Mouse (Mus musculus) pancreas, adult 10 weeks (tissue): ENCODE data around the gene Tmem54. TPM values are rescaled to one million over a fixed set of nuclear protein-coding genes. Genes with fewer than 3 reads are reported as not detected.

Experiments used
- polyA plus RNA-seq: library from polyadenylated mRNA; stranded (reverse); fragments of 350-450 nt; fragmentation: Illumina TruSeq; extraction: RNeasy Lipid Tissue Mini Kit (QIAGEN cat#74804); gene quantifications from one replicate; pipeline ENCODE4 v1.2.3, GENCODE M21; 2015; ENCODE audit warnings: low read depth, low replicate concordance; ENCODE audit not compliant: insufficient read depth

Tmem54 gene
- polyA plus RNA-seq = not detected

DNA sequence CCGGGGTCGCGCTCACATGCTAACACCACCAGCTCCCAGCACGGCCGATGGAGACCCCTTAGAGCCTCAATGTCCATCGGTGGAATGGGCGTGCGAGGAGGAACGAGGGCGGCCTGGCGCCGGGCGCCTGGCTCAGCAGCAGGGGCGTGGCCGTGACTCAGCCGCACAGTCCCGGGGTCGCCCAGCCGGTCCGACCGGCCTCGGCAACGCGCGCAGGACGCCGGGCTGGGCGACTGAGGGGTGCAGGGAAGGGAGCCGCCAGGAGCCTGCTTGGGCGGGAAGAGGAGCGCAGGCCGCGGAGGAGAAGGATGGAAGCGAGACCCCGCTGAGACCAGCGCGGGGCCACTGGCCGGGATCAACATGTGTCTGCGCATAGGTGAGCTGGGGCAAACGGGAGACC, at the start of gene Tmem54:
Gene Tmem54 (plus strand): TSS at position 193 of the 400 bp plus-strand sequence.

DNA sequence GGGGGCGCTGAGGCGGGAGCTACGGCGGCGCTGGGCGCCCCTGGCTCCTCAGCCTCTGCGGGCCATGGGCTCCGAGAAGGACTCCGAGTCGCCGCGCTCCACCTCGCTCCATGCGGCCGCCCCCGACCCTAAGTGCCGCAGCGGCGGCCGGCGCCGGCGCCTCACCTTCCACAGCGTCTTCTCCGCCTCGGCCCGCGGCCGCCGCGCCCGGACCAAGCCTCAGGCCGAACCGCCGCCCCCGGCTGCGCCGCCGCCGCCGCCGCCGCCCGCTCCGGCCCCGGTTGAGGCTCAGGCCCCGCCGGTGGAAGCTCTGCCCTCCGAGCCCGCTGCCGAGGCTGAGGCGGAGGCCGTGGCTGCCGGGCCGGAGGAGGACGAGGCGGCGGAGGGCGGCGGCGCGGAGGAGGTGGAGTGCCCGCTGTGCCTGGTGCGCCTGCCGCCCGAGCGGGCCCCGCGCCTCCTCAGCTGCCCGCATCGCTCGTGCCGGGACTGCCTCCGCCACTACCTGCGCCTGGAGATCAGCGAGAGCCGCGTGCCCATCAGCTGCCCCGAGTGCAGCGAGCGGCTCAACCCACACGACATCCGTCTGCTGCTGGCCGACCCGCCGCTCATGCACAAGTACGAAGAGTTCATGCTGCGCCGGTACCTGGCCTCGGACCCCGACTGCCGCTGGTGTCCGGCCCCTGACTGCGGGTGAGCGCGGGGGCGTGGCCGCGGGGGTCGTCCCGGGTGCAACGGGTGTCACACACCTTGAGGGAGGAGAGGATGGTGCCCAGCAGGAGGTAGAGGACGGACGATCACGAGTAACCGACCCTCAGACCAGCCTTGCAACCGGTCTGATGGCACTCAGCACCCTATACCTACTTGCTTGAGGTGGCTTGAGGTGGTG, 46.9 kb upstream of the Tmem54 start, which contains the start of gene Rnf19b:
Gene Rnf19b (plus strand): TSS at position 65 of the 886 bp plus-strand sequence.

DNA sequence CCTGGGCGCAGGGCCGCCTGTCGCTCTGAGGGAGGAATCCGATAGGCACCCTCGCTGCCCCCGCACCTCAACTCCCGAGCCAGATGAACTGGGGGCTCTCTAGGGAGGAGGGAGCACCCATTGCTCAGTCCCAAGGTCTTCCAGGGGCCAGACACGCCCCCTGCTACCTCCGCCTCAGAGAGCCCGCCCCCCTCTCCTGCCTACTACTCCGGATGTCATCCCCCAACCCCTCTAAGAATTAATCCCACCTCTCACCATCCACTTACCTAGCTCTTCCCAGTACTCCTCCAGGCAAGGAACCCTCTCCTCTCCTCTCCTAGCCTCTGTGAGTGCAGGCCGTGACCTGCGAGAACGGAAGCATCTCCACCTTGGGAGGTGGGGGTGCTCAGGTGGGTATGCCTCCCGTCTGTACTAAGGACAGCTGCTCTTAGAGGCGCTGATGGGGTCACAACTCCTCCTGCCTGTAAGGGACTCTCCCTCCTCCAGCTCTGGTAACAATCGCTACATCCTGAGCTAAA, 16.3 kb downstream of the Tmem54 start, which contains the start of gene Hpca:
Gene Hpca (minus strand): TSS at position 468 of the 518 bp plus-strand sequence.

DNA sequence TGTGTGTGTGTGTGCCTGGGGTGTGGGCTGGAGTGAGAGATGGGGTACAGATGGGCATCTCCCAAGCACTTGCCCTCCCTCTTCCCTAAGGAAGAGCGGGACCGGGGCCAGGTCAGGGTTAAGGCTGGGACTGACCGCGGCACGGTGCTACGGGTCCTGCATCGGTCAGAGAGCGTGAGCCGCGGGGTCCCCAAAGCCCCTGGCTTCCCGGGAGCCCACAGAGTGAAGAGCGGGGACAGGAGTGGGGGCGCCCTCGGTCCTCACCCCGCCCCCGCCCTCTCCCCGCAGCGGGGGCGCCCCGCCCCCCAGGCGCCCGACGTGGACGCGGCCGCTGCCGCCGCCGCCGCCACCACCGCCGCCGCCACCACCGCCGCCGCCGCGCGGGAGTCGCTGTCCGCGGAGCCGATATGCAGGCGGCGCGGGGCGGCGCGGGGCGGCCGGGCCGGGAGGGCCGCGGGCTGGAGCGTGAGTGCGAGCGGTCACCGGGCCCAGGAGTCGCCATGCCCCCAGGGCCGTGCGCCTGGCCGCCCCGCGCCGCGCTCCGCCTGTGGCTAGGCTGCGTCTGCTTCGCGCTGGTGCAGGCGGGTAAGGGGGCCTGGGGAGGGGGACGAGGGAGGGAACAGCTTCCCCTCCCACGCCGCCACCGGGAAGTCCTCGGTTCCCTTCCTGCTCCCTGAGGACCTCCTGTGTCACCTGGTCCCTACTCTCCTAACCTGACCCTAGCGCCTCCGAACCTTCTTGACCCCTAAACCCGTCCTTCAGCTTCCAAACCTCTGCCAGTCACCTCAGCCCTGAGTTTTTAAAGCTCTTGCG, 31.4 kb downstream of the Tmem54 start, which contains the start of gene Fndc5:
Gene Fndc5 (plus strand): TSS at position 421 of the 813 bp plus-strand sequence.

Other genes starting within 250 kb of the Tmem54 start
- 0.90 TPM for gene Trim62, start 222.0 kb upstream of the Tmem54 start, polyA plus RNA-seq
- 1.6 TPM for gene Azin2, start 143.1 kb upstream of the Tmem54 start, polyA plus RNA-seq
- gene Ak2, start 113.6 kb upstream of the Tmem54 start, polyA plus RNA-seq = 30.6 TPM
- gene Rnf19b, start 47.3 kb upstream of the Tmem54 start, polyA plus RNA-seq = 5.2 TPM
- not detected for gene Hpca, start 16.5 kb downstream of the Tmem54 start, polyA plus RNA-seq
- gene Fndc5, start 31.5 kb downstream of the Tmem54 start, polyA plus RNA-seq = not detected
- 4.6 TPM for gene S100pbp, start 84.2 kb downstream of the Tmem54 start, polyA plus RNA-seq
- 18.5 TPM for gene Yars, start 84.2 kb downstream of the Tmem54 start, polyA plus RNA-seq
- gene C77080, start 155.9 kb downstream of the Tmem54 start, polyA plus RNA-seq = 6.5 TPM
- gene Sync, start 182.1 kb downstream of the Tmem54 start, polyA plus RNA-seq = 0.41 TPM
- gene Rbbp4, start 229.8 kb downstream of the Tmem54 start, polyA plus RNA-seq = 12.0 TPM
- gene Zbtb8os, start 230.1 kb downstream of the Tmem54 start, polyA plus RNA-seq = 5.0 TPM